Mouse (Mus musculus): Measurements from ENCODE around the gene Cd47. TPM values are rescaled to one million over a fixed set of nuclear protein-coding genes. Genes with fewer than 3 reads are reported as not detected.

The Cd47 gene
- polyA plus RNA-seq, 1 experiment from 2014 or later, result 94.9 TPM

DNA sequence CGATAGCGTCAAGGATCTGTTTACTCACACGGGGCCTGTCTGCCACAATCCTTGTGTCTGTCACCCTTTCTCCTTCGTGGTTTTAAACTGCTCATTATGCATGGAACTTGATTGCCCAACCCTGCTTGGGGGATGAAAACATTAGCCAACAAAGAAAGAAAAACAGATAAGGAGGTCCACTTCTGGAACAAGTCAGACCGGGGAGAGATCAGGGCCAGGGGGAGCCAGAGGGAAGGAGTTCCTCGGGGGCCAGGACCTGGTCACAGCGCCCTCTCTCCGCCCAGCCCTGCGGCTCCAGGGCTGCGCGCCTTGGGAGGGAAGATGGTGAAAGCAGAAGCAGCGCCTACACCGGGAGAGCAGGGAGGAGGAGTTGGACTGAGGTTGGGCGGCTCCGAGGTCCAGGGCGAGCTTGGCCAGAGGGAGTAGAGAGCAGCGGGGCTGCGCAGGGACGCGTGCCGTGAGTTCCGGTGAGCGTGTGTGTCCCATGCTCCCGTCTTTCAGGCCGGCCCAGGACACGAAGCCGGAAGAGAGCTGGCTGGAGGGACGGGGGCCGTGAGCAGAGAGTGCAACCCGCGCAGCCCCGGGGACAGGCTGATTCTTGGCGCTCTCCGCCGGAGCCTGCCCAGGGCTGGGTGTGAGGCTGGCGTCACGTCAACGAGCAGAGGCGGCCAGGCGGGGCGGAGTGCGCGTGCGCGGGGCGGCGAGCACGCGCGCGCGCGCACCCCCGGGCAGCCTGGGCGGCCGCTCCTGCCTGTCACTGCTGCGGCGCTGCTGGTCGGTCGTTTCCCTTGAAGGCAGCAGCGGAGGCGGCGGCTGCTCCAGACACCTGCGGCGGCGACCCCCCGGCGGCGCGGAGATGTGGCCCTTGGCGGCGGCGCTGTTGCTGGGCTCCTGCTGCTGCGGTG, 54.9 kb downstream of the Cd47 start:
- H3K36me3 ChIP-seq (ENCODE audit: control insufficient read depth, insufficient read depth, low read length), result no peaks in the 10 kb centered on the region
- peak overlapping the region; percentile 97 for H3K9ac ChIP-seq (ENCODE audit: low read length)
- under 1% methylated on average over 73 of the region's 74 CpGs for whole genome bisulfite sequencing

DNA sequence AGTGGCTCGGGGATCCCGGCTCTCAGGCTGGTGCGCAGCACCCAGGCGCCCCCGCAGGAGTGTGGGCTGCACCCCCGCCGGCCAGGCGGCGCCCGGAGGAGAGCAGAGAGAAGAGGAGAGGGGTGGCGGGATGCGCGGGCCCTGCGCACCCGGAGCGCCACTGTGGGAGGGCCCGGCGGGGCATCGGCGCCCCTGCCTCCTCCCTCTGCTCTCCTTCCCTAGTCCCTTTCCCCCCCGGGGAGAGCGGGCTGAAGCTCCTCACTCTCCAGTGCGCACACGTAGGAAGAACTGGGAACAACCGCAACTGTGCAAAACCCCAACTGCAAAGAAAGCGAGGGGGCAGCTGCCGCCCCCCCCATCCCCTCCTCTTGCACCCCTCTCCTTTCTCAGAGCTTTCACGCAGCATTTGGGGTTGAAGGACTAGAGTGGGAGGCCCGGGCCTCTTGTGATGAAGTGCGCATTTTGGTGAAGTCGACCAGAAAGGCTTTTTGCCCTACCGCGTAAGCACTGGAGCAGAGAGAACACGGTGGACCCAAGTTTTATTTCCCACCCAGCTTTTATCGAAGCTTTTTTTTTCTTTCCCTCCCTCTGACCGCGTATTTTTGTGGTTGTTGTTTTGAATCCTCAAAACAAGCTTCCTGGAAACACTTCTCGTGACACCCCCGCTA, 55.6 kb downstream of the Cd47 start:
- peak overlapping the region; percentile 88 for H3K4me3 ChIP-seq (replicated peaks; ENCODE audit: low read length)
- peak; percentile 74 for ATAC-seq (ENCODE audit: insufficient read depth, low FRiP score)
- no peaks in the 10 kb centered on the region for H3K36me3 ChIP-seq (ENCODE audit: control insufficient read depth, insufficient read depth, low read length)
- no peaks in the 10 kb centered on the region for H3K27me3 ChIP-seq (ENCODE audit: control insufficient read depth, insufficient read depth, low read length)
- H3K4me1 ChIP-seq (ENCODE audit: control insufficient read depth, insufficient read depth, low read length), result peaks cover 20% of the 10 kb centered on the region
- whole genome bisulfite sequencing, result under 1% methylated on average over 35 of the region's 39 CpGs
- H3K4me2 ChIP-seq (ENCODE audit: low read depth, low read length), result peak overlapping the region; percentile 78
- H3K9me3 ChIP-seq (replicated peaks; ENCODE audit: control insufficient read depth, low read length), result no peaks in the 10 kb centered on the region
- H3K27ac ChIP-seq (ENCODE audit: low read length), result peak overlapping the region; percentile 99
- peak overlapping the region; percentile 97 for H3K9ac ChIP-seq (ENCODE audit: low read length)

More for the DNA sequence above, 54.9 kb downstream of the Cd47 start:
- Histone ChIP-seq H3K27ac (ENCODE audit: low read length) (peak overlapping the region; percentile 99), H3K4me2 (ENCODE audit: low read depth, low read length) (peak overlapping the region; percentile 78), H3K27me3 (ENCODE audit: control insufficient read depth, insufficient read depth, low read length) (no peaks in the 10 kb centered on the region), H3K4me3 (replicated peaks; ENCODE audit: low read length) (peak overlapping the region; percentile 88), H3K4me1 (ENCODE audit: control insufficient read depth, insufficient read depth, low read length) (peaks cover 20% of the 10 kb centered on the region), H3K9me3 (replicated peaks; ENCODE audit: control insufficient read depth, low read length) (no peaks in the 10 kb centered on the region)
- peak; percentile 97 for ATAC-seq (ENCODE audit: insufficient read depth, low FRiP score)

DNA sequence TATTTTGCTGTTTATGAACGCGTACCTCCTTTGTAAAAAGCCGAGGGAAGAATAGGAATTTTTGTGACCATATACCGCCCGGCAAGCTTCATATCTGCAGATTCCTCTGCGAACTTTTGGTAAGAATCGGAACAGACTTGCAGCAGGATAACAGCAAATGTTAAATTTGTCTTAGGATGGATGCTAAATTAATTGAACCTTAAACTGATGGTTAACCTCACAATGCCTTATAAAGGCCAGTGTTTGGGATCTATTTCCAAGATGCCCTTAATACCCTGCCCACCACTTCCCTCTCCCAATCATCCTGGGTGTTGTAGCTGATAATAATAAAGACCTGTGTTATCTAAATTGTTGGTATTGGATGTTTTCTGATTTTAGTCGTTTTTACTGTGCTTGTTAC, 56.3 kb downstream of the Cd47 start:
- ATAC-seq (ENCODE audit: insufficient read depth, low FRiP score), result no peak
- 14% methylated on average over 8 of the region's 8 CpGs for WGBS
- Histone ChIP-seq H3K9ac (ENCODE audit: low read length) (peak overlapping the region; percentile 97), H3K4me1 (ENCODE audit: control insufficient read depth, insufficient read depth, low read length) (peaks cover 20% of the 10 kb centered on the region), H3K9me3 (replicated peaks; ENCODE audit: control insufficient read depth, low read length) (no peaks in the 10 kb centered on the region), H3K36me3 (ENCODE audit: control insufficient read depth, insufficient read depth, low read length) (no peaks in the 10 kb centered on the region), H3K27me3 (ENCODE audit: control insufficient read depth, insufficient read depth, low read length) (no peaks in the 10 kb centered on the region), H3K4me2 (ENCODE audit: low read depth, low read length) (peak overlapping the region; percentile 78), H3K27ac (ENCODE audit: low read length) (peak overlapping the region; percentile 99; the same call in 1 of the 2 replicates), H3K4me3 (replicated peaks; ENCODE audit: low read length) (peak overlapping the region; percentile 88)

DNA sequence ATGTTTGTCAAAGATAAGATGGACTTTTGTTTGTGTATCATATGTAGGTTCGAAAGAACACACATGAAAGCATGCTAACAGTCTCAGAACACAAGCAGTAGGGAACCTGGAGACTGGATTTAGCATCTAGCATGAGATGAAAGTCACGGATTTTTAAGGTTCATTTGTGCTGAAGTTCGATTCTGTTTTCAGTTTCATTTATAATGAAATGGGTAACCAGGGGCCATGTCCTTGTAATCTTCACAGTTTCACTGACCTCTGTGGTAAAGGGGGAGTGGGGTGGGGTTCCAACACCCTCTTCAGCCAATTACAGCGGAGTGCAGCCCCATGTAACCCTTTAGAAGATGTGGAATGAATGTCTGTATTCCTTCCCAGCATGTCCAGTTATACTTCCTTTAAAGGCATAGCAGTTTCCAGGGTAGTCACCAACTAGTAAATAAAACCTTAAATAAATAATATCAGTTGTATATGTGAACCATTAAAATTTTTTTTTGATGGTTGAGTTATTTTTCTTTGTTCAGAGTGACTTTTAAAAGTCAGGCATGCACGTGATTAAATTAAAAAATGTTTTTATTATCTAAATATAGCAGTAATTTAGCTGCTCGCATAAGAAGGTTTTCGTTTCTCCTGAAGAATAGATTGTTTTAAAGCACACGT, 57.3 kb downstream of the Cd47 start:
- H3K4me1 ChIP-seq (ENCODE audit: control insufficient read depth, insufficient read depth, low read length), result peaks cover 20% of the 10 kb centered on the region
- peak overlapping the region; percentile 30 for H3K4me3 ChIP-seq (replicated peaks; ENCODE audit: low read length)
- 63% methylated on average over 8 of the region's 8 CpGs for WGBS
- no peak for ATAC-seq (ENCODE audit: insufficient read depth, low FRiP score)
- no peaks in the 10 kb centered on the region for H3K9me3 ChIP-seq (replicated peaks; ENCODE audit: control insufficient read depth, low read length)
- H3K36me3 ChIP-seq (ENCODE audit: control insufficient read depth, insufficient read depth, low read length), result no peaks in the 10 kb centered on the region
- H3K27me3 ChIP-seq (ENCODE audit: control insufficient read depth, insufficient read depth, low read length), result no peaks in the 10 kb centered on the region
- 0 out of 2 replicates have a peak overlapping the region, but pooled peaks have one; percentile 19 for H3K9ac ChIP-seq (ENCODE audit: low read length)
- peak overlapping the region; percentile 8; the same call in 1 of the 2 replicates for H3K27ac ChIP-seq (ENCODE audit: low read length)
- H3K4me2 ChIP-seq (ENCODE audit: low read depth, low read length), result peak overlapping the region; percentile 47

DNA sequence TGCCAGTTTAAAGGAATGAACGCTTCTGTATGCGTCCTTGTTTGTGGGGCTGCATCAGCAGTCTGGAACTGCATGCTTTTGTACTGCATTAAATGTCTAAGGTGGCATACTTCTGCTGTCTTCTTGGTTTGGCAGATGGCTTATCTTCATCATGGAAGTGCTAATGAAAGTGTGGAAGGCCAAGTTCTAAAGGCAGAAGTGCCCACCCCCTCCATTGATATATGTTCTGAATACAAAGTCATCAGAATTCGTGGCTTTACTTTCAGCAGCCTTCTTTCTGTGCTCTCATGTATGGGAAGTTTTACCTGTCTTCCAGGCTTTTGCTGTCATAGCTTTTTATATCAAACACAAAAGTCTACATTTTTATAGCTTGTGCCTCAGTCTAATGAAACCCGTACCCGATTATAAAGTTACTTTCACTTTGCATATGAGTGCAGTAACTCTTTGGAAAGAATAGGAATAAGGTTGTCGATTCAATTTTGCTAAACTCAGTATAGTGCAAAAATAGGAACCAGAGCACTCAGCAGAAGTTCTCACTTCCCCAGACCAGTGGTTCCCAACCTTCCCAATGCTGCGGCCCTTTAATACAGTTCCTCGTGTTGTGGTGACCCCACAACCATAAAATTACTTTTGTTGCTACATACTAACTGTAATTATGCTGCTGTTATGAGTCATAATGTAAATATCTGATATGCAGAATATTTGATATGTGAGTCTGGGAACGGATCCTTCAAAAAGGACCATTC, 58.0 kb downstream of the Cd47 start:
- Histone ChIP-seq H3K4me1 (ENCODE audit: control insufficient read depth, insufficient read depth, low read length) (peaks cover 20% of the 10 kb centered on the region), H3K36me3 (ENCODE audit: control insufficient read depth, insufficient read depth, low read length) (no peaks in the 10 kb centered on the region), H3K4me2 (ENCODE audit: low read depth, low read length) (peak overlapping the region; percentile 47), H3K27me3 (ENCODE audit: control insufficient read depth, insufficient read depth, low read length) (no peaks in the 10 kb centered on the region), H3K9ac (ENCODE audit: low read length) (0 out of 2 replicates have a peak overlapping the region, but pooled peaks have one; percentile 19), H3K9me3 (replicated peaks; ENCODE audit: control insufficient read depth, low read length) (no peaks in the 10 kb centered on the region), H3K27ac (ENCODE audit: low read length) (peak overlapping the region; percentile 55), H3K4me3 (replicated peaks; ENCODE audit: low read length) (peak overlapping the region; percentile 22)
- no peak for ATAC-seq (ENCODE audit: insufficient read depth, low FRiP score)
- 65% methylated on average over 9 of the region's 9 CpGs for WGBS

DNA sequence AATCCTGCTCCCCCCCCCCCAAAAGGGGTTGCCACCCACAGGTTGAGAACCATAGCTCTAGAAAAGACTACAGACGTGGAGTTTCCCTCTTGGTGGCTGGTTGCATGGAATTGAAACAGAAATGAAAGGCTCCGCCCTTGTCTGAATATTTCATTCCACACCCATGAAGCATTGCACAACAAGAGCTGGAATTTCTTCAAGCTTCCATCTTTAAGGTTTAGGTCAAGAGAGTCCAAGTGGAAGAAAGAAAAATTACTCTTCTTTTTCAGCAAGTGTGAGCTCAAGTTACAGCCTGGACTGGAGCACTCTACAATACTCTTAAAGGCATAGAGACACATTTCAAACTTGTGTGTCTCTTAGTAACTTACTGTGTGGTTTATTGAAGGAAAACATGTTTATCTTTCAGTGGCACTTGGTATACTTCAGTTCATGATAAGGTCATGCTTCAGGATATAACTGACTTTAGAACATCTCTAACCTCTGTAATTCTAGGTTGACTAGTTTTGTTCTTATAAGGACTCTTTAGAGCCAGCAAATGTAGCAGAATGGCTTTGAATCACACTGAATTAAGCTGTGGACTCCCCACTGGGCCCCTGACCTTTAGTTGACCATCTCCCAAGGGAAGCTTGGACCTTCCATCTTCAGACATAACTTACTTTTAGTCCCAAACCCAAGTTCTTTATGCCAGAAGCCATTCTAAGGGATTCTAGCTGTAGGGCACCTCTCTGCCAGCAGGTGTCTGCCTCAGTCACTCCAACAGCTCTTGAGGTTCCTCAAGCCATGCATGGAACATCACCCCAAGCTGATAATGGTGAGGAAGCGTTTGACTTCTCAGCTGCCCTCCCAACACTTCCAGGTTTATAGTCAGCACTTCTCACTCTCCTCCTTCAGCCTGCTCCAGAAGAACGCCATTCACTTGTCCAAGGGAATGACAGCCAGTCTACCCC, 58.8 kb downstream of the Cd47 start:
- Histone ChIP-seq H3K27ac (ENCODE audit: low read length) (peak overlapping the region; percentile 55), H3K4me2 (ENCODE audit: low read depth, low read length) (peak overlapping the region; percentile 47), H3K4me3 (replicated peaks; ENCODE audit: low read length) (peak overlapping the region; percentile 22; the same call in 1 of the 2 replicates), H3K9me3 (replicated peaks; ENCODE audit: control insufficient read depth, low read length) (no peaks in the 10 kb centered on the region), H3K27me3 (ENCODE audit: control insufficient read depth, insufficient read depth, low read length) (no peaks in the 10 kb centered on the region), H3K4me1 (ENCODE audit: control insufficient read depth, insufficient read depth, low read length) (peaks cover 20% of the 10 kb centered on the region), H3K9ac (ENCODE audit: low read length) (no peak overlapping the region), H3K36me3 (ENCODE audit: control insufficient read depth, insufficient read depth, low read length) (no peaks in the 10 kb centered on the region)
- no peak for ATAC-seq (ENCODE audit: insufficient read depth, low FRiP score)
- WGBS, result 63% methylated on average over 4 of the region's 4 CpGs

DNA sequence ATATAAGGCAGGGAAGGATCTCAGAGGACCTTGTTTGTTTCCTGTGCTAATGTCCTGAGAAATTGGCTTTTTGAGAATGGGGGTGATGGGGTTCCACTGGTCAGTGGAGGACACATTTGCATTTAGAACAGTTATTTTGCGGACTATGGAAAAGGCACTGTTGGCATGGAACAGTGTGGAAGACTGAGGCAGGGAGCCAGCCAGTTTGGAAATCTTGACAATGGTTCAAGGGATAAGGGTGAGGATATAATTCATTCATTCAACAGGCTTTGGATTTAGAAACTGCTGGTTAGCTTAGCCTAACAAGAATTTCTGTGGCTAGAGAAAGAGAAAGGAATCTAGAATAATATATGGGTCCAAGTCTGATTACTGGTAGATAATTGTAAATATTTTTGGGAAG, 61.7 kb downstream of the Cd47 start:
- H3K9me3 ChIP-seq (replicated peaks; ENCODE audit: control insufficient read depth, low read length), result no peaks in the 10 kb centered on the region
- ATAC-seq (ENCODE audit: insufficient read depth, low FRiP score), result no peak
- H3K27ac ChIP-seq (ENCODE audit: low read length), result no peak overlapping the region
- no peaks in the 10 kb centered on the region for H3K36me3 ChIP-seq (ENCODE audit: control insufficient read depth, insufficient read depth, low read length)
- H3K27me3 ChIP-seq (ENCODE audit: control insufficient read depth, insufficient read depth, low read length), result no peaks in the 10 kb centered on the region
- no peak overlapping the region for H3K4me2 ChIP-seq (ENCODE audit: low read depth, low read length)
- H3K4me3 ChIP-seq (replicated peaks; ENCODE audit: low read length), result no peak overlapping the region
- H3K4me1 ChIP-seq (ENCODE audit: control insufficient read depth, insufficient read depth, low read length), result peaks cover 20% of the 10 kb centered on the region
- WGBS, result 98% methylated on average over 1 of the region's 1 CpGs
- H3K9ac ChIP-seq (ENCODE audit: low read length), result no peak overlapping the region

DNA sequence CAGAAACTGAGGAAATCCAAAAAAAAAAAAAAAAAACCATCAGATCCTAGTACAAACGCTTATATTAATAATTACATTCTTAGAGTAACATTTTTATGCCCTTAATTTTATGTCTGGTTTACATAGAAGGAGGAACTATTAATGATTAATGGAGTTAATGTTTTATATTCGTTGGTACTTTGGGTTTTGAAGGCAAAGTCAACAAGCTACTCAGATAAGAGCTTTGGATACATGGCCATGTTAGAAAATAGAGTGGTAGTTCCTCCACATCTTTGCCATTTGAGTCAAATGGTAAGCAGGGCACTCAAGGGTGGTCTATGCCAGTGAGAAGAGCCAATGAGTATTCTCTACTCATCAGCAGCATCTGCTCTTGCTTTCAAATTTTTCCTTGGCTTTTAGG, 66.3 kb downstream of the Cd47 start:
- 62% methylated on average over 2 of the region's 2 CpGs for WGBS

More for the DNA sequence above, 66.3 kb downstream of the Cd47 start:
- no peak for ATAC-seq (ENCODE audit: insufficient read depth, low FRiP score)
- no peak overlapping the region for H3K4me2 ChIP-seq (ENCODE audit: low read depth, low read length)
- H3K4me1 ChIP-seq (ENCODE audit: control insufficient read depth, insufficient read depth, low read length), result no peaks in the 10 kb centered on the region
- no peak overlapping the region for H3K9ac ChIP-seq (ENCODE audit: low read length)
- no peak overlapping the region for H3K4me3 ChIP-seq (replicated peaks; ENCODE audit: low read length)
- no peaks in the 10 kb centered on the region for H3K9me3 ChIP-seq (replicated peaks; ENCODE audit: control insufficient read depth, low read length)
- no peak overlapping the region; the same call in 1 of the 2 replicates for H3K27ac ChIP-seq (ENCODE audit: low read length)
- H3K27me3 ChIP-seq (ENCODE audit: control insufficient read depth, insufficient read depth, low read length), result no peaks in the 10 kb centered on the region
- H3K36me3 ChIP-seq (ENCODE audit: control insufficient read depth, insufficient read depth, low read length), result 0 out of 2 replicates have a peak, but pooled peaks cover 6% of the 10 kb centered on the region

All from stomach, embryonic 16.5 days (tissue).